In genomic region chr4:107834643-107835314, GRCm38 (mm10) we compare ENCODE assay signal across 11 mouse cellular contexts. TPM values are rescaled to one million over a fixed set of nuclear protein-coding genes. Genes with fewer than 3 reads are reported as not detected.
DNase-seq lines count a peak whose midpoint lies in the region; ATAC-seq and TF ChIP-seq lines count a peak whose summit lies in the region.
"Had no signal": no experiment of that assay in that cellular context is flagged by ENCODE, and none has a peak within 500 bp of the region (broad histone marks: within the 10 kb centered on the region; RNA-seq: fewer than 3 reads in every experiment).

No protein-coding gene starts in this region.

- TF ChIP-seq POLR2A in brain, embryonic 14.5 days (IDR thresholded peaks at IDR 0.05; ENCODE audit: borderline replicate concordance, extremely low read depth, insufficient read depth, insufficient read length, poor library complexity, severe bottlenecking), result no peak

- no peaks in the 10 kb centered on the region for H3K9me3 ChIP-seq in embryonic facial prominence, embryonic 11.5 days (replicated peaks; ENCODE audit: control insufficient read depth, low read length)
- no peaks in the 10 kb centered on the region for H3K9me3 ChIP-seq in hindbrain, postnatal 0 days (ENCODE audit: low read length)
- H3K9me3 ChIP-seq in neural tube, embryonic 13.5 days, result no peaks in the 10 kb centered on the region

- DNase-seq in brain, embryonic 14.5 days (ENCODE audit: low read depth), result peak; percentile 87
- DNase-seq in embryonic facial prominence, embryonic 11.5 days (ENCODE audit: low spot score), result peak; percentile 14
- DNase-seq in hindbrain, postnatal 0 days (ENCODE audit: low spot score), result peak; percentile 49
- no peak for DNase-seq in gastrocnemius, postnatal 25 days
- no peak for DNase-seq in left cerebral cortex, adult 2 months (ENCODE audit: extremely low spot score in 1 of 2, low spot score in 2 of 2)
- no peak for DNase-seq in cerebellum, postnatal 36 days
- DNase-seq: gastrocnemius, postnatal 10 days; liver; thymus, postnatal 4 days had no signal

- intact Hi-C loops in left cerebral cortex, adult 2 months (cut with DNase I), result no loop called here

- no peak; the same call in 1 of the 2 replicates for TF ChIP-seq CTCF in brain, embryonic 14.5 days (IDR thresholded peaks at IDR 0.05; ENCODE audit: borderline replicate concordance, extremely low read depth, insufficient read depth, insufficient read length)
- peak; percentile 29; the same call in 1 of the 2 replicates for TF ChIP-seq CTCF in hindbrain, postnatal 0 days (IDR thresholded peaks at IDR 0.05; ENCODE audit: low read depth)
- no peak for TF ChIP-seq CTCF in left cerebral cortex, adult 2 months (IDR thresholded peaks at IDR 0.05)

- no peaks in the 10 kb centered on the region for H3K36me3 ChIP-seq in embryonic facial prominence, embryonic 11.5 days (replicated peaks; ENCODE audit: control insufficient read depth, insufficient read depth, low read depth, low read length)
- 0 out of 2 replicates have a peak, but pooled peaks cover 3% of the 10 kb centered on the region for H3K36me3 ChIP-seq in hindbrain, postnatal 0 days (ENCODE audit: insufficient read depth, low read length)
- 0 out of 2 replicates have a peak, but pooled peaks cover 18% of the 10 kb centered on the region for H3K36me3 ChIP-seq in neural tube, embryonic 13.5 days

- no peaks in the 10 kb centered on the region; the same call in 1 of the 2 replicates for H3K4me1 ChIP-seq in embryonic facial prominence, embryonic 11.5 days (ENCODE audit: control insufficient read depth, insufficient read depth, low read length)
- H3K4me1 ChIP-seq in hindbrain, postnatal 0 days (ENCODE audit: insufficient read depth, low read length), result peaks cover 64% of the 10 kb centered on the region
- H3K4me1 ChIP-seq in neural tube, embryonic 13.5 days (replicated peaks), result peaks cover 95% of the 10 kb centered on the region

- H3K27ac ChIP-seq in embryonic facial prominence, embryonic 11.5 days (replicated peaks; ENCODE audit: low read depth, low read length), result no peak overlapping the region
- H3K27ac ChIP-seq in hindbrain, postnatal 0 days, result peak overlapping the region; percentile 60
- peak overlapping the region; percentile 93 for H3K27ac ChIP-seq in neural tube, embryonic 13.5 days (replicated peaks)
- H3K27ac ChIP-seq in left cerebral cortex, adult 2 months, result no peak overlapping the region

- H3K27me3 ChIP-seq in embryonic facial prominence, embryonic 11.5 days (ENCODE audit: control insufficient read depth, insufficient read depth, low read length), result no peaks in the 10 kb centered on the region
- H3K27me3 ChIP-seq in hindbrain, postnatal 0 days (ENCODE audit: insufficient read depth, low read length), result no peaks in the 10 kb centered on the region
- no peaks in the 10 kb centered on the region for H3K27me3 ChIP-seq in neural tube, embryonic 13.5 days

- ATAC-seq in embryonic facial prominence, embryonic 11.5 days (replicated peaks; ENCODE audit: insufficient number of reproducible peaks, low FRiP score, low TSS enrichment, low read depth), result no peak
- no peak for ATAC-seq in hindbrain, postnatal 0 days
- no peak for ATAC-seq in neural tube, embryonic 13.5 days (ENCODE audit: low read depth)
- ATAC-seq: inflammation-experienced regulatory T-cells, adult 6 months had no signal

- no peak overlapping the region for H3K4me3 ChIP-seq in embryonic facial prominence, embryonic 11.5 days (ENCODE audit: low read depth, low read length)
- H3K4me3 ChIP-seq in hindbrain, postnatal 0 days (ENCODE audit: low read length), result no peak overlapping the region
- no peak overlapping the region for H3K4me3 ChIP-seq in neural tube, embryonic 13.5 days
- no peak overlapping the region for H3K4me3 ChIP-seq in left cerebral cortex, adult 2 months

- no peak overlapping the region for H3K4me2 ChIP-seq in embryonic facial prominence, embryonic 11.5 days (ENCODE audit: low read depth, low read length)
- H3K4me2 ChIP-seq in hindbrain, postnatal 0 days (ENCODE audit: low read depth, low read length), result no peak overlapping the region
- H3K4me2 ChIP-seq in neural tube, embryonic 13.5 days, result 0 out of 2 replicates have a peak overlapping the region, but pooled peaks have one; percentile 9

- 55% methylated on average over 22 of the region's 22 CpGs for whole genome bisulfite sequencing in embryonic facial prominence, embryonic 11.5 days
- 29% methylated on average over 22 of the region's 22 CpGs for WGBS in hindbrain, postnatal 0 days
- 33% methylated on average over 22 of the region's 22 CpGs for WGBS in neural tube, embryonic 13.5 days

- no peak overlapping the region for H3K9ac ChIP-seq in embryonic facial prominence, embryonic 11.5 days (replicated peaks; ENCODE audit: low read length)
- H3K9ac ChIP-seq in hindbrain, postnatal 0 days (replicated peaks; ENCODE audit: low read length), result peak overlapping the region; percentile 38
- peak overlapping the region; percentile 66 for H3K9ac ChIP-seq in neural tube, embryonic 13.5 days

RNA-seq across cellular contexts. Expression of gene Lrp8, which starts 32.7 kb away (rescaled TPM):
- polyA plus RNA-seq in brain, embryonic 14.5 days (2012; rRNA removed), result 129 and 146 TPM in 2 replicates
- 4.5 and 5.0 TPM in 2 replicates for polyA plus RNA-seq in embryonic facial prominence, embryonic 11.5 days (2014; fragmentation: Nextera tagmentation; extraction: Ambion mirVana)
- total RNA-seq in hindbrain, postnatal 0 days (2014; rRNA removed), result 62.2 and 65.9 TPM in 2 replicates
- polyA plus RNA-seq in hindbrain, postnatal 0 days (2015; fragmentation: Nextera tagmentation; extraction: Ambion mirVana), result 33.9 and 34.5 TPM in 2 replicates
- 51.2 and 54.3 TPM in 2 replicates for polyA plus RNA-seq in neural tube, embryonic 13.5 days (2015; fragmentation: Nextera tagmentation; extraction: Ambion mirVana)
- total RNA-seq in gastrocnemius, postnatal 25 days (2021), result under 1 TPM in 1 of 2 experiments, not detected in 1; 0.29 TPM
- 100 to 1,000 TPM in 1 of 2 experiments, 10 to 100 TPM in 1; 93.2 to 123 TPM for total RNA-seq in left cerebral cortex, adult 2 months (2021)

RNA-seq across cellular contexts. Expression of gene Magoh, which starts 44.8 kb away (rescaled TPM):
- polyA plus RNA-seq in brain, embryonic 14.5 days (2012; rRNA removed), result 106 and 129 TPM in 2 replicates
- polyA plus RNA-seq in embryonic facial prominence, embryonic 11.5 days (2014; fragmentation: Nextera tagmentation; extraction: Ambion mirVana), result 272 and 292 TPM in 2 replicates
- 31.7 and 35.4 TPM in 2 replicates for total RNA-seq in hindbrain, postnatal 0 days (2014; rRNA removed)
- 124 and 129 TPM in 2 replicates for polyA plus RNA-seq in hindbrain, postnatal 0 days (2015; fragmentation: Nextera tagmentation; extraction: Ambion mirVana)
- 146 and 149 TPM in 2 replicates for polyA plus RNA-seq in neural tube, embryonic 13.5 days (2015; fragmentation: Nextera tagmentation; extraction: Ambion mirVana)
- total RNA-seq in gastrocnemius, postnatal 25 days (2021), result 10 to 100 TPM; 19.9 to 25.8 TPM
- 10 to 100 TPM; 33.9 to 41.7 TPM for total RNA-seq in left cerebral cortex, adult 2 months (2021)

RNA-seq across cellular contexts. Expression of gene 0610037L13Rik, which starts 54.8 kb away (rescaled TPM):
- 91.0 and 114 TPM in 2 replicates for polyA plus RNA-seq in brain, embryonic 14.5 days (2012; rRNA removed)
- 125 and 135 TPM in 2 replicates for polyA plus RNA-seq in embryonic facial prominence, embryonic 11.5 days (2014; fragmentation: Nextera tagmentation; extraction: Ambion mirVana)
- total RNA-seq in hindbrain, postnatal 0 days (2014; rRNA removed), result 33.2 and 58.3 TPM in 2 replicates
- polyA plus RNA-seq in hindbrain, postnatal 0 days (2015; fragmentation: Nextera tagmentation; extraction: Ambion mirVana), result 110 and 111 TPM in 2 replicates
- 99.1 and 99.6 TPM in 2 replicates for polyA plus RNA-seq in neural tube, embryonic 13.5 days (2015; fragmentation: Nextera tagmentation; extraction: Ambion mirVana)
- 10 to 100 TPM; 43.6 to 48.4 TPM for total RNA-seq in gastrocnemius, postnatal 25 days (2021)
- 10 to 100 TPM; 56.6 to 62.9 TPM for total RNA-seq in left cerebral cortex, adult 2 months (2021)

Comparison
In these comparisons a context has a peak if more than half of its experiments do, and no peak if none do; other contexts are left out.
1. DNase-seq: peak in brain, embryonic 14.5 days (single experiment), embryonic facial prominence, embryonic 11.5 days (single experiment) and hindbrain, postnatal 0 days (single experiment); none in gastrocnemius, postnatal 25 days (single experiment), left cerebral cortex, adult 2 months (0 of 2) and cerebellum, postnatal 36 days (0 of 2).
2. H3K27ac ChIP-seq: peak in hindbrain, postnatal 0 days (single experiment) and neural tube, embryonic 13.5 days (single experiment); none in embryonic facial prominence, embryonic 11.5 days (single experiment) and left cerebral cortex, adult 2 months (single experiment).